Comparison of ENCODE assay signal across 24 mouse cellular contexts in genomic region chr14:27630973-27631640, GRCm38 (mm10). TPM values are rescaled to one million over a fixed set of nuclear protein-coding genes. Genes with fewer than 3 reads are reported as not detected.
DNase-seq lines count a peak whose midpoint lies in the region; ATAC-seq and TF ChIP-seq lines count a peak whose summit lies in the region.
"Had no signal": no experiment of that assay in that cellular context is flagged by ENCODE, and none has a peak within 500 bp of the region (broad histone marks: within the 10 kb centered on the region; RNA-seq: fewer than 3 reads in every experiment).

No protein-coding gene starts in this region.

- H3K4me3 ChIP-seq in left cerebral cortex, adult 2 months = no peak overlapping the region
- H3K4me3 ChIP-seq: embryonic facial prominence, embryonic 15.5 days; erythroblast, embryonic 14.5 days; forebrain, embryonic 15.5 days; gastrocnemius, adult 2 months; heart, embryonic 10.5 days; hindbrain, embryonic 12.5 days had no signal

- peak overlapping the region; percentile 79 for H3K27ac ChIP-seq in left cerebral cortex, adult 2 months
- H3K27ac ChIP-seq: embryonic facial prominence, embryonic 15.5 days; forebrain, embryonic 15.5 days; gastrocnemius, adult 2 months; heart, embryonic 10.5 days; hindbrain, embryonic 12.5 days had no signal

- intact Hi-C loops in left cerebral cortex, adult 2 months (cut with DNase I) = no loop called here

- peak; percentile 81 for ATAC-seq in frontal cortex, adult (ENCODE audit: low TSS enrichment)
- ATAC-seq: forebrain, embryonic 15.5 days; hindbrain, embryonic 16.5 days; Patski had no signal

- no peak for TF ChIP-seq CTCF in left cerebral cortex, adult 2 months (IDR thresholded peaks at IDR 0.05)

- no peak for DNase-seq in frontal cortex, postnatal 14 days (ENCODE audit: low spot score in 2 of 2)
- DNase-seq in left cerebral cortex, adult 2 months (ENCODE audit: extremely low spot score in 1 of 2, low spot score in 2 of 2) = no peak
- no peak for DNase-seq in left cerebral cortex, adult 8-10 months (ENCODE audit: low spot score in 2 of 2)
- DNase-seq in ZHBTc4 (ENCODE audit: low read depth, low spot score) = peak; percentile 51
- no peak for DNase-seq in thymus, postnatal 14 days
- no peak for DNase-seq in ovary, adult 18-20 months (ENCODE audit: low spot score)
- DNase-seq: adrenal gland, adult 2 months; adrenal gland, postnatal 25 days; cerebellum, adult 2 months; cerebellum, postnatal 10 days; embryo, embryonic 11 days; gastrocnemius, adult 2 months; gastrocnemius, postnatal 25 days; heart, postnatal 10 days; heart, postnatal 4 days had no signal

RNA-seq across cellular contexts. Expression of gene Erc2, which starts 8.9 kb away (rescaled TPM):
- 100 to 1,000 TPM; 203 to 224 TPM for total RNA-seq in left cerebral cortex, adult 2 months (2021)
- total RNA-seq in left cerebral cortex, adult 8-10 months (2022) = 100 to 1,000 TPM; 179 to 201 (median 190) TPM
- total RNA-seq: granulocyte monocyte progenitor cell, adult 5-6 weeks had no signal
